Comparison of ENCODE assay signal across 13 mouse cellular contexts in the genomic region with DNA sequence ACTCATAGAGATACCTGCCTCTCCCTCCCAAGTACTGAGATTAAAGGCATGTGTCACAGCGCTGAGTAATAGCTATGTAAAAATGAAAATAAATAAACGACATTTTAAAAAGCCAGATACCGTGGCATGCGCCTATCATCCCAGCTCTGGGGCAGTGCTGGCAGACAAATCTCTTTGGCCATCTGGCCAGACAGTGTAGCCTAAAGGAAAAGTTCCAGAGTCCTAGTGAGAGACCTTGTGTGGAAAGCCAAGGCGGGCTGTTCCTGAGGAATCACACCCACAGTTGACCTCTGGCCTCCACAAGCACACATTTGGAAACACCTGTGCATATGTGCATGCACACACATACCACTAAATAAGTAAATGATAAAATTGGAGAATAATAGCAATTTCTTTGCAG. TPM values are rescaled to one million over a fixed set of nuclear protein-coding genes. Genes with fewer than 3 reads are reported as not detected.
DNase-seq lines count a peak whose midpoint lies in the region; ATAC-seq and TF ChIP-seq lines count a peak whose summit lies in the region.
"Had no signal": no experiment of that assay in that cellular context is flagged by ENCODE, and none has a peak within 500 bp of the region (broad histone marks: within the 10 kb centered on the region; RNA-seq: fewer than 3 reads in every experiment).

No protein-coding gene starts in this region.

- 0 out of 2 replicates have a peak overlapping the region, but pooled peaks have one; percentile 33 for H3K27ac ChIP-seq in forebrain, embryonic 11.5 days (ENCODE audit: low read depth, low read length)
- H3K27ac ChIP-seq in forebrain, embryonic 10.5 days: no peak overlapping the region
- H3K27ac ChIP-seq in neural tube, embryonic 13.5 days (replicated peaks): no peak overlapping the region
- peak overlapping the region; percentile 46; the same call in 1 of the 2 replicates for H3K27ac ChIP-seq in forebrain, postnatal 0 days (ENCODE audit: low read depth, low read length)
- H3K27ac ChIP-seq: embryonic facial prominence, embryonic 15.5 days; heart, adult 2 months; liver, embryonic 14.5 days had no signal

- TF ChIP-seq CTCF in forebrain, postnatal 0 days (IDR thresholded peaks at IDR 0.05; ENCODE audit: low read depth): no peak

- H3K4me3 ChIP-seq in forebrain, embryonic 11.5 days (ENCODE audit: low read depth, low read length): no peak overlapping the region
- no peak overlapping the region for H3K4me3 ChIP-seq in forebrain, embryonic 10.5 days
- no peak overlapping the region for H3K4me3 ChIP-seq in neural tube, embryonic 13.5 days
- H3K4me3 ChIP-seq in forebrain, postnatal 0 days (ENCODE audit: low read depth, low read length): no peak overlapping the region
- H3K4me3 ChIP-seq: embryonic facial prominence, embryonic 15.5 days; heart, adult 2 months; myocyte had no signal

- no peaks in the 10 kb centered on the region for H3K36me3 ChIP-seq in forebrain, embryonic 11.5 days (ENCODE audit: control insufficient read depth, insufficient read depth, low read length)
- H3K36me3 ChIP-seq in forebrain, embryonic 10.5 days (replicated peaks): no peaks in the 10 kb centered on the region
- no peaks in the 10 kb centered on the region for H3K36me3 ChIP-seq in neural tube, embryonic 13.5 days
- H3K36me3 ChIP-seq in forebrain, postnatal 0 days (ENCODE audit: insufficient read depth): no peaks in the 10 kb centered on the region
- H3K36me3 ChIP-seq: embryonic facial prominence, embryonic 15.5 days had no signal

- H3K9ac ChIP-seq in forebrain, embryonic 11.5 days (ENCODE audit: low read length): no peak overlapping the region
- H3K9ac ChIP-seq in neural tube, embryonic 13.5 days: no peak overlapping the region
- no peak overlapping the region for H3K9ac ChIP-seq in forebrain, postnatal 0 days
- H3K9ac ChIP-seq: embryonic facial prominence, embryonic 15.5 days; liver, embryonic 14.5 days had no signal

- no peak for ATAC-seq in forebrain, embryonic 11.5 days (replicated peaks; ENCODE audit: low FRiP score)
- ATAC-seq in neural tube, embryonic 13.5 days (ENCODE audit: low read depth): peak; percentile 33; the same call in 1 of the 2 replicates
- ATAC-seq in forebrain, postnatal 0 days: 0 out of 2 replicates have a peak, but pooled peaks have one; percentile 29
- ATAC-seq in CD4-positive, CD25-positive, alpha-beta regulatory T cell, adult 4 months: no peak

- 87% methylated on average over 5 of the region's 5 CpGs for WGBS in forebrain, embryonic 11.5 days
- 92% methylated on average over 5 of the region's 5 CpGs for WGBS in forebrain, embryonic 10.5 days
- 85% methylated on average over 5 of the region's 5 CpGs for WGBS in neural tube, embryonic 13.5 days
- WGBS in forebrain, postnatal 0 days: 50% methylated on average over 5 of the region's 5 CpGs

- no peaks in the 10 kb centered on the region for H3K27me3 ChIP-seq in forebrain, embryonic 11.5 days (ENCODE audit: control insufficient read depth, insufficient read depth, low read length)
- H3K27me3 ChIP-seq in forebrain, embryonic 10.5 days (ENCODE audit: poor library complexity, severe bottlenecking): peaks cover 5% of the 10 kb centered on the region
- peaks cover 14% of the 10 kb centered on the region for H3K27me3 ChIP-seq in neural tube, embryonic 13.5 days
- H3K27me3 ChIP-seq in forebrain, postnatal 0 days (ENCODE audit: insufficient read depth, low read length): no peaks in the 10 kb centered on the region
- H3K27me3 ChIP-seq: embryonic facial prominence, embryonic 15.5 days had no signal

- DNase-seq in forebrain, embryonic 11.5 days (ENCODE audit: low spot score): no peak
- DNase-seq in forebrain, embryonic 10.5 days (ENCODE audit: extremely low spot score, low spot score): no peak
- no peak for DNase-seq in neural tube, embryonic 10.5 days (ENCODE audit: extremely low spot score, low spot score)
- DNase-seq in forebrain, postnatal 0 days: no peak
- no peak for DNase-seq in right cerebral cortex, postnatal 4 days
- no peak for DNase-seq in urinary bladder, postnatal 36 days (ENCODE audit: low spot score in 2 of 2)
- DNase-seq: heart, adult 2 months; kidney, adult 9 months had no signal

- no peaks in the 10 kb centered on the region; the same call in 1 of the 2 replicates for H3K9me3 ChIP-seq in forebrain, embryonic 11.5 days (ENCODE audit: control insufficient read depth, low read length)
- H3K9me3 ChIP-seq in forebrain, embryonic 10.5 days: 0 out of 2 replicates have a peak, but pooled peaks cover 3% of the 10 kb centered on the region
- H3K9me3 ChIP-seq in neural tube, embryonic 13.5 days: no peaks in the 10 kb centered on the region
- no peaks in the 10 kb centered on the region for H3K9me3 ChIP-seq in forebrain, postnatal 0 days (ENCODE audit: low read length)
- H3K9me3 ChIP-seq: embryonic facial prominence, embryonic 15.5 days had no signal

- H3K4me2 ChIP-seq in forebrain, embryonic 11.5 days (ENCODE audit: low read depth, low read length, severe bottlenecking): no peak overlapping the region
- no peak overlapping the region for H3K4me2 ChIP-seq in neural tube, embryonic 13.5 days
- H3K4me2 ChIP-seq in forebrain, postnatal 0 days (ENCODE audit: low read depth): no peak overlapping the region
- H3K4me2 ChIP-seq: embryonic facial prominence, embryonic 15.5 days had no signal

- no peaks in the 10 kb centered on the region for H3K4me1 ChIP-seq in forebrain, embryonic 11.5 days (replicated peaks; ENCODE audit: control insufficient read depth, insufficient read depth, low read length)
- peaks cover 4% of the 10 kb centered on the region; the same call in 1 of the 2 replicates for H3K4me1 ChIP-seq in forebrain, embryonic 10.5 days
- peaks cover 8% of the 10 kb centered on the region for H3K4me1 ChIP-seq in neural tube, embryonic 13.5 days (replicated peaks)
- H3K4me1 ChIP-seq in forebrain, postnatal 0 days (ENCODE audit: insufficient read depth): peaks cover 4% of the 10 kb centered on the region; the same call in 1 of the 2 replicates

RNA-seq across cellular contexts. Expression of gene Rgs9, which starts 22.0 kb away (rescaled TPM):
- 1.4 and 1.6 TPM in 2 replicates for polyA plus RNA-seq in forebrain, embryonic 11.5 days (2014; fragmentation: Nextera tagmentation; extraction: Ambion mirVana)
- 1.3 and 2.0 TPM in 2 replicates for polyA plus RNA-seq in forebrain, embryonic 10.5 days (2016; fragmentation: Nextera tagmentation; extraction: Ambion mirVana)
- polyA plus RNA-seq in neural tube, embryonic 13.5 days (2015; fragmentation: Nextera tagmentation; extraction: Ambion mirVana): 4.4 and 4.7 TPM in 2 replicates
- 25.6 and 31.8 TPM in 2 replicates for total RNA-seq in forebrain, postnatal 0 days (2014; rRNA removed)
- polyA plus RNA-seq in forebrain, postnatal 0 days (2015; fragmentation: Nextera tagmentation; extraction: Ambion mirVana): 12.2 and 15.3 TPM in 2 replicates
- 1 to 10 TPM; 4.2 to 6.9 TPM for polyA plus RNA-seq in CD4-positive, CD25-positive, alpha-beta regulatory T cell, adult 4 months (2017; shearing (Covaris generic))
- polyA plus RNA-seq: myocyte had no signal

RNA-seq across cellular contexts. Expression of gene Gna13, which starts 42.7 kb away (rescaled TPM):
- 23.2 and 24.2 TPM in 2 replicates for polyA plus RNA-seq in forebrain, embryonic 11.5 days (2014; fragmentation: Nextera tagmentation; extraction: Ambion mirVana)
- 16.8 and 18.3 TPM in 2 replicates for polyA plus RNA-seq in forebrain, embryonic 10.5 days (2016; fragmentation: Nextera tagmentation; extraction: Ambion mirVana)
- polyA plus RNA-seq in neural tube, embryonic 13.5 days (2015; fragmentation: Nextera tagmentation; extraction: Ambion mirVana): 16.6 and 16.8 TPM in 2 replicates
- 41.8 and 52.2 TPM in 2 replicates for total RNA-seq in forebrain, postnatal 0 days (2014; rRNA removed)
- 25.9 and 30.4 TPM in 2 replicates for polyA plus RNA-seq in forebrain, postnatal 0 days (2015; fragmentation: Nextera tagmentation; extraction: Ambion mirVana)
- 10 to 100 TPM; 55.1 to 57.8 TPM for polyA plus RNA-seq in CD4-positive, CD25-positive, alpha-beta regulatory T cell, adult 4 months (2017; shearing (Covaris generic))

Comparison
In these comparisons a context has a peak if more than half of its experiments do, and no peak if none do; other contexts are left out.
1. ATAC-seq: peak in neural tube, embryonic 13.5 days (single experiment) and forebrain, postnatal 0 days (single experiment); none in forebrain, embryonic 11.5 days (single experiment) and CD4-positive, CD25-positive, alpha-beta regulatory T cell, adult 4 months (single experiment).
2. H3K27ac ChIP-seq: peak in forebrain, embryonic 11.5 days (single experiment) and forebrain, postnatal 0 days (single experiment); none in forebrain, embryonic 10.5 days (single experiment) and neural tube, embryonic 13.5 days (single experiment).